Mouse (Mus musculus) CD4-positive naive resting alpha-beta T cell, adult 76 days (primary cell): ENCODE measurements around the gene Ints3. TPM values are rescaled to one million over a fixed set of nuclear protein-coding genes. Genes with fewer than 3 reads are reported as not detected.

Source experiments
- total RNA-seq: library from RNA; stranded (reverse); gene quantifications from one replicate; pipeline ENCODE4 v1.2.4, GENCODE M21; 2023

The Ints3 gene
- total RNA-seq, result 42.6 TPM

DNA sequence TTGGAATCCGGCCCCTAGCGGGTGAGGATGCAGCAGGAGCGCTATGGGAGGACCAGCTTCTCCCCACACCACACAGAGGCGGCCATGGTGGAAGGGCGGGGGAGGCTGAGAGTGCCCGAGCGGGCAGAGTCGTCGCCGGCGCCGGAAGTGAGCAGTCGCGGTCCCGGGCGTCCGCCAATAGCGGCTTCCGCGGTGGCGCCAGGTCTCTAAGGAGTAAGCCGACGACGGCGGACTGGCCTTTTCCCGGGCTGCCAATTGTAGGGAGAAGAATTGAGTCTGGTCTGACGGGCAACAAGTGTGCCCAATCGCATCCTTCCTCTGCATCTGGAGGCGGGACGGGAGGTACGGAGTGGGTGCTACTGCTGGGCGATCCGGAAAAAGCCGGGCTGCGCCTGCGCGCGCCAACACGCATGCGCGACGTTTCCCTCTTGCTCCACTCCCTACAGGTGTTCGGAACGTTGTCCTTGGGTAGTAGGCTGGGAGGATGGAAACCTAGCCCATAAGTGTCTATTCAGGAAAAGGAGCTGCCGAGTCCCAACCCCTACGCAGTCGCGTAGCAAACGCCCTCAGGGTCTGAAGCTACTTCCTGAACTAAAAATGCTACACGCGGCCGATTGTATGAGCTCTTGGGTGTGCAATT lies at the start of gene Ints3:
Ints3 (minus strand) TSS at position 242 of the 640 bp plus-strand sequence.

DNA sequence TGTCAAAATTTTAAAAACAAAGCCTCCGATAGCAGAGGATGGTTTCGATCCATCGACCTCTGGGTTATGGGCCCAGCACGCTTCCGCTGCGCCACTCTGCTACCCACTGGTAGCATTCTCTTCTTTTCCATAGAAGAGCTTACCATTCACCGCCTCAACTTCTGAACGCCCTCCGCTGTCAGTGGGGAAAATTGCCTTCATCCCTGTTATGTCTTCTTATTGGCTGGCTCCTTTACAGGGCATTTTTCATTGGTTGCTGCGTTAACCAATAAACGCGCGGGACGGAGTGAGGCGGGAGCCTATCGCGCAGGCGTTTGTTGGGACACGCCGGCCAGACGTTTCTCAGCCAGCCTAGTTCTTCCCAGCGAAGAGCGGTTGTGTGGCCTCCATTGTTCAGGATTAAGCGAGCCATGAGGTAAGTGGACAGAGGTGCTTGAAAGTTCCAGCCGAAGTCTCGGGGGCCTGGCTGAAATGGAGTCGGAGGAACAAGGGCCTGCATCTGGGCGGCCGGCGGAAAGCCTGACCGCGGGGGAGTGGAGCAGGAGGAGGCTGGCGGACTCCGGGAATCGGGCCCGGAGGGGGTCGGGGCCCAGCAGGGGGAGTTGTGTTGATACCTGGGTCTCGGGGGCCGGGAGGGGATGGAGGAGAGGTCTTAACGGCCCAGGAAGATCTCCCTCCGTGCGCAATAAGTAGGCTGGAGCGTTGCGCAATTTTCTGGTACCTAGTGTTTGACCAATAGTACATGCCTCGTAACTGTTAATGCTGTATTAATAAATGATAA lies 42.6 kb upstream of the Ints3 start, which contains the start of gene Ilf2:
Ilf2 (plus strand) TSS at position 296 of the 781 bp plus-strand sequence.

DNA sequence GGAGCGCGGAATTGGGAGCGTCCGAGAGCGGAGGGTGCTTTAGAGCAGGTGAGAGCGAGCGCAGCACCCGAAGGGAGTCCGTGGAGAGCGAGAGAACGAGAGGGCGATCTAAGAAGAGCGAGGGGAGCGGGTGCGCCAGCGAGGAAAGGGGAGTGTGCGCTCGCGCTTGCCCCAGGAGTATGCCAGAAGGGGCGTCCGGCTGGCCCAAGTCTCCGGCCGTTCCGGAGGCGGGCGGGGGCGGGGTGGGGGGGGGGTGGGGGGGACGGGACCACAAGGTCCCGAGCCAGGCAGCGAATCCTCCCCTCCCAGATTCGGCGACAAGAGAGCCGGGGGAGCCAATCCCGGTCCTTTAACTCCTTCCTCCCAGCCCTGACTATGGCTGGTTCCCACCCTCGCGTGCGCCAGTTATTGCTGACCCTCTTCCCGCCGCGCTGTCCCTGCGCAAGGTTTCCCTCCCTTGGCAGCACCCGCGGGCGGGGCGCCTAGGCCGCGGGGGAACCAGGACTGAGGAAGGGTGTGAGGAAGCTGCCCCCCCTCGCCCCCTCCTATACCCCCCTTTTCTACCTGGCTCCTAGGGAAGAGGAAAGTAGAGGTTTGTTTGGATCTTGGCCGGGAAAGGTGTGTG lies 32.4 kb upstream of the Ints3 start, which contains the start of gene Npr1:
Npr1 (minus strand) TSS at position 181 of the 625 bp plus-strand sequence.

DNA sequence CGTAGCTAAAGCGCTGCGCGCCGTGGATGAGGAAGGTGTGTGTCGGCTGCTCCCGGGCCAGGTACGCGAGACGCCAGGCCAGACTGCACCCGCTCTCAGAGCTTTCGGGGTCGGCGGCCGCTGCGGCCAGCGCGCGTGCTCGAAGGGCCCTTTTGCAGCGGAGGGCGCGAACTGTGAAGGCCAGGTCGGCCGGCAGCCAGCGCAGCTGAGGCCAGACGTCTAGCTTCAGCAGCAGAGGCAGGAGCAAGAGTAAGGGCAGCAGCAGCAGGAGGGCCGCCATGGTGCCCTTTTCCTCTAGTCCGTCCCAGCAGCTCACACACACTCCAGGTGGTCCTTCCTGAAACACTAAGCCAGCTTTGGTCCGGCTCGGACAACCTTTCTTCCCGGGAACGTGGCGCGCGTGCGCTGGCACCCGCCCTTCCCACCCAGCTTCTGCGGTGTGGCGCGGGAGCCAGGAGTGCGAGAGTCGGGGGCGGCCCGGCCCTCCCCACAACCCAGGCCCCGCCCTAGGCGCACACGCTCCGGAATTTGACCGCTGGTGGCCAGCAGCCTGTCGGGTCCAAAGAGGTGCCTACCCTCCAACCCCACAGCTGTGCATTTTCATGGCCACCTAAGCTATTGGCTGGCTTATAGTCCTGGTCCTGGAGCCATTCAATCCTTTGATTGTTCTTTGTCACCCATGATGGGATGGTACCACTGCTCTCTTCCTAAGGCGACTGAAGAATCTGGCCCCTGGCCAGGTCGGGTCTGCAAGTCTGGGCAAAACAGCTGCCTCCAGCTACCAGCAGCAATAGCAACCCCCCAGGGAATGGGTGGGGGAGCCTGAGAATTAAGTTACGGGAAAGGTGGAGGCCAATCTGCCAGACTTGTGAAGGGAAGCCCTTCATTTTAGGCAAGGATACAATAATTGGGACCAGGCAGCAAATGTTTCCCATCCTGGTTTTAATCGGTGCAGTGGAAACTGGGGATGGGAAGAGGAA lies 43.6 kb downstream of the Ints3 start, which contains the start of gene Slc27a3:
Slc27a3 (minus strand) TSS at position 428 of the 980 bp plus-strand sequence.

Other genes with a start within 250 kb of the Ints3 start
- gene Rps27, start 220.0 kb downstream of the Ints3 start, total RNA-seq, result 11,775 TPM
- gene Rab13, start 219.9 kb downstream of the Ints3 start, total RNA-seq, result not detected
- 74.5 TPM for gene Jtb, start 202.0 kb downstream of the Ints3 start, total RNA-seq
- gene Creb3l4, start 190.1 kb downstream of the Ints3 start, total RNA-seq, result not detected
- 17.1 TPM for gene Slc39a1, start 185.4 kb downstream of the Ints3 start, total RNA-seq
- gene Crtc2, start 179.5 kb downstream of the Ints3 start, total RNA-seq, result 99.0 TPM
- 62.5 TPM for gene Dennd4b, start 168.4 kb downstream of the Ints3 start, total RNA-seq
- 132 TPM for gene Gatad2b, start 140.4 kb downstream of the Ints3 start, total RNA-seq
- gene Slc27a3, start 43.7 kb downstream of the Ints3 start, total RNA-seq, result 1.3 TPM
- not detected for gene Npr1, start 32.2 kb upstream of the Ints3 start, total RNA-seq
- gene Ilf2, start 42.5 kb upstream of the Ints3 start, total RNA-seq, result 87.3 TPM
- gene Snapin, start 57.4 kb upstream of the Ints3 start, total RNA-seq, result 40.6 TPM
- 190 TPM for gene Chtop, start 75.9 kb upstream of the Ints3 start, total RNA-seq
- not detected for gene S100a1, start 80.8 kb upstream of the Ints3 start, total RNA-seq
- gene S100a13, start 80.8 kb upstream of the Ints3 start, total RNA-seq, result 22.1 TPM
- 0.79 TPM for gene S100a14, start 93.2 kb upstream of the Ints3 start, total RNA-seq
- not detected for gene S100a16, start 103.6 kb upstream of the Ints3 start, total RNA-seq
- not detected for gene S100a3, start 127.0 kb upstream of the Ints3 start, total RNA-seq
- not detected for gene S100a2, start 156.6 kb upstream of the Ints3 start, total RNA-seq
- gene Gm42674, start 168.3 kb upstream of the Ints3 start, total RNA-seq, result not detected
- 13.8 TPM for gene S100a4, start 170.1 kb upstream of the Ints3 start, total RNA-seq
- gene S100a5, start 174.9 kb upstream of the Ints3 start, total RNA-seq, result not detected
- 8.2 TPM for gene S100a6, start 179.3 kb upstream of the Ints3 start, total RNA-seq
- gene S100a7a, start 220.4 kb upstream of the Ints3 start, total RNA-seq, result not detected
- 16.9 TPM for gene S100a8, start 235.4 kb upstream of the Ints3 start, total RNA-seq